9 mouse cellular contexts compared by ENCODE assay signal in genomic region chr8:118285596-118286281, GRCm38 (mm10). TPM values are rescaled to one million over a fixed set of nuclear protein-coding genes. Genes with fewer than 3 reads are reported as not detected.
A peak's percentile ranks its signal among the peaks of the same experiment; 100 is the strongest.
DNase-seq lines count a peak whose midpoint lies in the region; ATAC-seq and TF ChIP-seq lines count a peak whose summit lies in the region.
"Had no signal": no experiment of that assay in that cellular context is flagged by ENCODE, and none has a peak within 500 bp of the region (broad histone marks: within the 10 kb centered on the region; RNA-seq: fewer than 3 reads in every experiment).

No protein-coding gene starts in this region.

- peaks cover 22% of the 10 kb centered on the region; the same call in 1 of the 2 replicates for H3K27me3 ChIP-seq in lung, postnatal 0 days (replicated peaks; ENCODE audit: insufficient read depth, low read length)
- no peaks in the 10 kb centered on the region for H3K27me3 ChIP-seq in forebrain, embryonic 14.5 days (replicated peaks; ENCODE audit: control insufficient read depth, insufficient read depth, low read length)
- H3K27me3 ChIP-seq in hindbrain, embryonic 14.5 days (ENCODE audit: control insufficient read depth, insufficient read depth, low read length), result no peaks in the 10 kb centered on the region
- no peaks in the 10 kb centered on the region for H3K27me3 ChIP-seq in stomach, postnatal 0 days (ENCODE audit: control insufficient read depth, insufficient read depth, low read length)
- H3K27me3 ChIP-seq in liver, embryonic 12.5 days (replicated peaks), result peaks cover 64% of the 10 kb centered on the region

- no peak for ATAC-seq in lung, postnatal 0 days
- ATAC-seq in forebrain, embryonic 14.5 days, result no peak
- ATAC-seq in hindbrain, embryonic 14.5 days (ENCODE audit: low FRiP score), result no peak
- ATAC-seq in stomach, postnatal 0 days (ENCODE audit: low FRiP score, low TSS enrichment), result peak; percentile 21
- no peak for ATAC-seq in liver, embryonic 12.5 days

- peak overlapping the region; percentile 66 for H3K27ac ChIP-seq in lung, postnatal 0 days (ENCODE audit: low read length)
- H3K27ac ChIP-seq in forebrain, embryonic 14.5 days (ENCODE audit: low read depth, low read length), result no peak overlapping the region
- no peak overlapping the region for H3K27ac ChIP-seq in hindbrain, embryonic 14.5 days
- H3K27ac ChIP-seq in stomach, postnatal 0 days (replicated peaks), result peak overlapping the region; percentile 78
- H3K27ac ChIP-seq in liver, embryonic 12.5 days, result no peak overlapping the region

- no peaks in the 10 kb centered on the region for H3K36me3 ChIP-seq in lung, postnatal 0 days (ENCODE audit: insufficient read depth, low read length)
- no peaks in the 10 kb centered on the region for H3K36me3 ChIP-seq in forebrain, embryonic 14.5 days (ENCODE audit: control insufficient read depth, insufficient read depth, low read length)
- H3K36me3 ChIP-seq in hindbrain, embryonic 14.5 days (replicated peaks; ENCODE audit: control insufficient read depth, insufficient read depth), result no peaks in the 10 kb centered on the region
- no peaks in the 10 kb centered on the region for H3K36me3 ChIP-seq in stomach, postnatal 0 days (ENCODE audit: control insufficient read depth, insufficient read depth, low read length)
- no peaks in the 10 kb centered on the region for H3K36me3 ChIP-seq in liver, embryonic 12.5 days

- no peak for TF ChIP-seq EP300 in lung, postnatal 0 days (IDR thresholded peaks at IDR 0.05)
- no peak for TF ChIP-seq EP300 in stomach, postnatal 0 days (optimal IDR thresholded peaks at IDR 0.05)

- H3K9me3 ChIP-seq in lung, postnatal 0 days (ENCODE audit: low read length), result no peaks in the 10 kb centered on the region
- no peaks in the 10 kb centered on the region for H3K9me3 ChIP-seq in forebrain, embryonic 14.5 days (replicated peaks; ENCODE audit: control insufficient read depth, low read length)
- no peaks in the 10 kb centered on the region for H3K9me3 ChIP-seq in hindbrain, embryonic 14.5 days (ENCODE audit: control insufficient read depth, low read length)
- H3K9me3 ChIP-seq in stomach, postnatal 0 days (ENCODE audit: control insufficient read depth, low read length), result no peaks in the 10 kb centered on the region
- H3K9me3 ChIP-seq in liver, embryonic 12.5 days (replicated peaks), result no peaks in the 10 kb centered on the region

- TF ChIP-seq CTCF in lung, postnatal 0 days (IDR thresholded peaks at IDR 0.05), result no peak
- no peak for TF ChIP-seq CTCF in stomach, postnatal 0 days (IDR thresholded peaks at IDR 0.05; ENCODE audit: low read depth)

- WGBS in lung, postnatal 0 days, result 37% methylated on average over 10 of the region's 10 CpGs
- 35% methylated on average over 10 of the region's 10 CpGs for WGBS in forebrain, embryonic 14.5 days
- WGBS in hindbrain, embryonic 14.5 days, result 26% methylated on average over 10 of the region's 10 CpGs
- 28% methylated on average over 10 of the region's 10 CpGs for WGBS in stomach, postnatal 0 days
- 19% methylated on average over 10 of the region's 10 CpGs for WGBS in liver, embryonic 12.5 days (ENCODE audit: insufficient replicate concordance)

- H3K4me3 ChIP-seq in lung, postnatal 0 days (ENCODE audit: low read depth, low read length), result no peak overlapping the region
- H3K4me3 ChIP-seq in forebrain, embryonic 14.5 days (ENCODE audit: low read depth, low read length), result peak overlapping the region; percentile 51
- H3K4me3 ChIP-seq in hindbrain, embryonic 14.5 days (replicated peaks; ENCODE audit: low read length), result peak overlapping the region; percentile 57
- H3K4me3 ChIP-seq in stomach, postnatal 0 days (ENCODE audit: low read depth, low read length), result peak overlapping the region; percentile 56; the same call in 1 of the 2 replicates
- no peak overlapping the region for H3K4me3 ChIP-seq in liver, embryonic 12.5 days

- no peak overlapping the region for H3K4me2 ChIP-seq in lung, postnatal 0 days (replicated peaks; ENCODE audit: low read depth, low read length)
- peak overlapping the region; percentile 90 for H3K4me2 ChIP-seq in forebrain, embryonic 14.5 days (ENCODE audit: low read length)
- peak overlapping the region; percentile 69 for H3K4me2 ChIP-seq in hindbrain, embryonic 14.5 days (replicated peaks)
- H3K4me2 ChIP-seq in stomach, postnatal 0 days (replicated peaks; ENCODE audit: low read depth), result peak overlapping the region; percentile 77
- no peak overlapping the region for H3K4me2 ChIP-seq in liver, embryonic 12.5 days

- 0 out of 2 replicates have a peak, but pooled peaks cover 3% of the 10 kb centered on the region for H3K4me1 ChIP-seq in lung, postnatal 0 days (ENCODE audit: insufficient read depth, low read depth, low read length)
- peaks cover 7% of the 10 kb centered on the region for H3K4me1 ChIP-seq in forebrain, embryonic 14.5 days (ENCODE audit: control insufficient read depth, insufficient read depth, low read length)
- H3K4me1 ChIP-seq in hindbrain, embryonic 14.5 days (replicated peaks; ENCODE audit: control insufficient read depth, insufficient read depth, low read length), result peaks cover 10% of the 10 kb centered on the region
- no peaks in the 10 kb centered on the region; the same call in 1 of the 2 replicates for H3K4me1 ChIP-seq in stomach, postnatal 0 days (replicated peaks; ENCODE audit: control insufficient read depth, insufficient read depth)
- H3K4me1 ChIP-seq in liver, embryonic 12.5 days, result no peaks in the 10 kb centered on the region

- DNase-seq in lung, postnatal 0 days (ENCODE audit: low spot score), result no peak
- no peak for DNase-seq in lung, postnatal 25 days (ENCODE audit: low spot score)
- no peak for DNase-seq in forebrain, embryonic 14.5 days (ENCODE audit: low spot score)
- DNase-seq in hindbrain, embryonic 14.5 days (ENCODE audit: low spot score), result no peak
- DNase-seq in stomach, postnatal 0 days (ENCODE audit: low spot score), result peak; percentile 39
- DNase-seq in adrenal gland, adult 8-10 months, result no peak
- DNase-seq: cerebellum, adult 18-20 months had no signal

- H3K9ac ChIP-seq in lung, postnatal 0 days (replicated peaks; ENCODE audit: low read depth), result no peak overlapping the region
- H3K9ac ChIP-seq in forebrain, embryonic 14.5 days (ENCODE audit: low read length), result peak overlapping the region; percentile 47; the same call in 1 of the 2 replicates
- peak overlapping the region; percentile 74 for H3K9ac ChIP-seq in hindbrain, embryonic 14.5 days
- no peak overlapping the region for H3K9ac ChIP-seq in stomach, postnatal 0 days (ENCODE audit: low read length)
- H3K9ac ChIP-seq in liver, embryonic 12.5 days, result no peak overlapping the region

RNA-seq across cellular contexts. Expression of gene Cdh13, which starts 2.2 kb away (rescaled TPM):
- 8.6 and 9.6 TPM in 2 replicates for polyA plus RNA-seq in lung, postnatal 0 days (2015; fragmentation: Nextera tagmentation; extraction: Ambion mirVana)
- 101 and 123 TPM in 2 replicates for polyA plus RNA-seq in forebrain, embryonic 14.5 days (2014; fragmentation: Nextera tagmentation; extraction: Ambion mirVana)
- 134 and 166 TPM in 2 replicates for polyA plus RNA-seq in hindbrain, embryonic 14.5 days (2014; fragmentation: Nextera tagmentation; extraction: Ambion mirVana)
- 18.5 and 21.3 TPM in 2 replicates for polyA plus RNA-seq in stomach, postnatal 0 days (2015; fragmentation: Nextera tagmentation; extraction: Ambion mirVana)
- total RNA-seq in adrenal gland, adult 8-10 months (2022), result 10 to 100 TPM in 1 of 4 experiments, 1 to 10 TPM in 3; 6.9 to 11.9 (median 7.5) TPM
- polyA plus RNA-seq in liver, embryonic 12.5 days (2016; fragmentation: Nextera tagmentation; extraction: Ambion mirVana), result 1.3 and 1.5 TPM in 2 replicates
- total RNA-seq: megakaryocyte progenitor cell, adult 5-6 weeks had no signal

Comparison
In these comparisons a context has a peak if more than half of its experiments do, and no peak if none do; other contexts are left out.
1. H3K27ac ChIP-seq: peak in lung, postnatal 0 days (single experiment) and stomach, postnatal 0 days (single experiment); none in forebrain, embryonic 14.5 days (single experiment), hindbrain, embryonic 14.5 days (single experiment) and liver, embryonic 12.5 days (single experiment).
2. H3K4me2 ChIP-seq: peak in forebrain, embryonic 14.5 days (single experiment), hindbrain, embryonic 14.5 days (single experiment) and stomach, postnatal 0 days (single experiment); none in lung, postnatal 0 days (single experiment) and liver, embryonic 12.5 days (single experiment).
3. H3K4me3 ChIP-seq: peak in forebrain, embryonic 14.5 days (single experiment), hindbrain, embryonic 14.5 days (single experiment) and stomach, postnatal 0 days (single experiment); none in lung, postnatal 0 days (single experiment) and liver, embryonic 12.5 days (single experiment).
4. H3K9ac ChIP-seq: peak in forebrain, embryonic 14.5 days (single experiment) and hindbrain, embryonic 14.5 days (single experiment); none in lung, postnatal 0 days (single experiment), stomach, postnatal 0 days (single experiment) and liver, embryonic 12.5 days (single experiment).